Mouse (Mus musculus) G1E (cell line): ENCODE data around the gene Sdk1. TPM values are rescaled to one million over a fixed set of nuclear protein-coding genes. Genes with fewer than 3 reads are reported as not detected.

Experiments used
- ATAC-seq: 2 replicates; pipeline ENCODE4 v1.8.0; 2016; ENCODE audit warnings: mild to moderate bottlenecking; ENCODE audit not compliant: insufficient number of reproducible peaks, poor library complexity, low FRiP score, severe bottlenecking; ENCODE audit errors: extremely low read depth
- DNase-seq: peaks from one replicate; pipeline ENCODE4 v3.0.0; 2012; ENCODE audit warnings: low spot score
- H3K27me3 ChIP-seq: 2 replicates; pipeline ENCODE4 v1.6.1; 2012; ENCODE audit warnings: mild to moderate bottlenecking, low read length, inconsistent platforms; ENCODE audit not compliant: insufficient read depth
- H3K36me3 ChIP-seq: replicated peaks from 2 replicates; pipeline ENCODE3; 2012; ENCODE audit warnings: mild to moderate bottlenecking, inconsistent platforms
- H3K4me1 ChIP-seq: 2 replicates; pipeline ENCODE4 v1.6.1; 2012; ENCODE audit warnings: low read depth, low read length, inconsistent platforms, mixed read lengths; ENCODE audit not compliant: insufficient read depth
- H3K4me3 ChIP-seq: 2 replicates; pipeline ENCODE4 v1.5.1; 2012; ENCODE audit warnings: low read depth, mild to moderate bottlenecking, inconsistent platforms, low read length, moderate library complexity, mixed read lengths
- H3K9me3 ChIP-seq: replicated peaks from 2 replicates; pipeline ENCODE4 v1.6.1; 2012; ENCODE audit warnings: inconsistent platforms
- CTCF ChIP-seq: IDR thresholded peaks from 2 replicates; pipeline ENCODE4 v1.5.1; 2012; ENCODE audit warnings: low read depth, low read length, inconsistent platforms, mixed read lengths
- GATA1 ChIP-seq: IDR thresholded peaks from 2 replicates; pipeline ENCODE4 v1.6.1; 2012; ENCODE audit warnings: borderline replicate concordance, low read length, inconsistent platforms, mixed read lengths
- GATA2 ChIP-seq: IDR thresholded peaks from 2 replicates; pipeline ENCODE4 v1.6.1; 2012; ENCODE audit warnings: low read depth, low read length, inconsistent platforms, borderline replicate concordance
- POLR2AphosphoS5 ChIP-seq: IDR thresholded peaks from 2 replicates; pipeline ENCODE4 v1.6.1; 2012; ENCODE audit warnings: low read depth, low read length, inconsistent platforms; ENCODE audit not compliant: insufficient replicate concordance
- TAL1 ChIP-seq: conservative IDR thresholded peaks from 2 replicates; pipeline ENCODE4 v1.6.1; 2012; ENCODE audit warnings: low read depth, low read length, inconsistent platforms, mixed read lengths
- polyA plus RNA-seq: library from polyadenylated mRNA; stranded (reverse); fragments of >175 nt; gene quantifications from 2 replicates; pipeline ENCODE4 v1.2.3, GENCODE M21; 2012
- total RNA-seq, 2 experiments: library from RNA; stranded (forward) in 1 of 2; stranded (reverse) in 1 of 2; fragments of 200-1000 nt in 1 of 2; fragments of >200 nt in 1 of 2; fragmentation: Nextera tagmentation in 1 of 2; gene quantifications; 2 replicates each; pipeline ENCODE4 v1.2.3; 2014 to 2017

Sdk1 gene
- total and polyA plus RNA-seq, 3 experiments, result 0.27 TPM; not detected in 2

- DNase-seq (no peak), ATAC-seq (no peak)
- Histone ChIP-seq H3K4me1 (no peaks in the 10 kb centered on the region), H3K9me3 (peaks cover 74% of the 10 kb centered on the region), H3K4me3 (no peak overlapping the region), H3K36me3 (no peaks in the 10 kb centered on the region), H3K27me3 (no peaks in the 10 kb centered on the region)
- TF ChIP-seq GATA1, result no peak
- no peak for TF ChIP-seq GATA2
- no peak for TF ChIP-seq CTCF
- TF ChIP-seq POLR2AphosphoS5, result no peak
These were observed 1001.3 kb downstream of the Sdk1 start for GRCm38 (mm10) chr5:142242597-142242996.

GRCm38 (mm10) chr5:142243069-142243468 lies 1001.8 kb downstream of the Sdk1 start:
- H3K9me3 ChIP-seq, result peaks cover 71% of the 10 kb centered on the region
- H3K27me3 ChIP-seq, result no peaks in the 10 kb centered on the region
- ATAC-seq (no peak), DNase-seq (no peak)
- H3K4me1 ChIP-seq, result no peaks in the 10 kb centered on the region
- H3K4me3 ChIP-seq, result no peak overlapping the region
- TF ChIP-seq TAL1 (no peak), GATA1 (no peak), GATA2 (no peak), POLR2AphosphoS5 (no peak), CTCF (no peak)
- no peaks in the 10 kb centered on the region for H3K36me3 ChIP-seq

- Histone ChIP-seq H3K27me3 (no peaks in the 10 kb centered on the region), H3K9me3 (peaks cover 50% of the 10 kb centered on the region), H3K36me3 (no peaks in the 10 kb centered on the region), H3K4me1 (no peaks in the 10 kb centered on the region), H3K4me3 (no peak overlapping the region)
- TF ChIP-seq TAL1 (no peak), CTCF (no peak), POLR2AphosphoS5 (no peak), GATA1 (no peak), GATA2 (no peak)
- no peak for ATAC-seq
- no peak for DNase-seq
These were observed 1014.9 kb downstream of the Sdk1 start for GRCm38 (mm10) chr5:142256231-142256630.

- ATAC-seq (no peak), DNase-seq (no peak)
- H3K9me3 ChIP-seq, result peaks cover 48% of the 10 kb centered on the region
- H3K36me3 ChIP-seq, result no peaks in the 10 kb centered on the region
- no peak overlapping the region for H3K4me3 ChIP-seq
- TF ChIP-seq POLR2AphosphoS5 (no peak), TAL1 (no peak), GATA2 (no peak)
- H3K4me1 ChIP-seq, result no peaks in the 10 kb centered on the region
- H3K27me3 ChIP-seq, result no peaks in the 10 kb centered on the region
These were observed 1017.4 kb downstream of the Sdk1 start for GRCm38 (mm10) chr5:142258716-142259115.

- Histone ChIP-seq H3K9me3 (peaks cover 40% of the 10 kb centered on the region), H3K36me3 (no peaks in the 10 kb centered on the region), H3K4me3 (no peak overlapping the region), H3K27me3 (no peaks in the 10 kb centered on the region), H3K4me1 (no peaks in the 10 kb centered on the region)
- DNase-seq (no peak), ATAC-seq (no peak)
- no peak for TF ChIP-seq POLR2AphosphoS5
- no peak for TF ChIP-seq GATA1
- TF ChIP-seq CTCF, result no peak
- TF ChIP-seq GATA2, result no peak
- no peak for TF ChIP-seq TAL1
These were observed 1020.8 kb downstream of the Sdk1 start for GRCm38 (mm10) chr5:142262060-142262459.

Other genes with a start within 250 kb of the Sdk1 start
- not detected in 2 replicates for gene Card11, start 240.9 kb upstream of the Sdk1 start, total RNA-seq (2014; fragmentation: Nextera tagmentation)
- gene Card11, start 240.9 kb upstream of the Sdk1 start, total RNA-seq (2017), result 0.06 TPM in 1 of 2 replicates, not detected in the other
- gene Card11, start 240.9 kb upstream of the Sdk1 start, polyA plus RNA-seq, result not detected in 2 replicates